Mouse (Mus musculus) bone marrow, adult 2 months (tissue): ENCODE results near the gene Carmil3.

Experiments used
- CTCF ChIP-seq: fragments of 200-500 bp; IDR thresholded peaks from 2 replicates; pipeline ENCODE4 v1.5.1; 2011; ENCODE audit warnings: low read length, control low read depth; ENCODE audit not compliant: control insufficient read depth, insufficient read depth
- POLR2A ChIP-seq: fragments of 200-500 bp; IDR thresholded peaks from 2 replicates; pipeline ENCODE4 v1.6.1; 2011; ENCODE audit warnings: low read depth, mild to moderate bottlenecking, control low read depth, low read length, borderline replicate concordance; ENCODE audit not compliant: control insufficient read depth

DNA sequence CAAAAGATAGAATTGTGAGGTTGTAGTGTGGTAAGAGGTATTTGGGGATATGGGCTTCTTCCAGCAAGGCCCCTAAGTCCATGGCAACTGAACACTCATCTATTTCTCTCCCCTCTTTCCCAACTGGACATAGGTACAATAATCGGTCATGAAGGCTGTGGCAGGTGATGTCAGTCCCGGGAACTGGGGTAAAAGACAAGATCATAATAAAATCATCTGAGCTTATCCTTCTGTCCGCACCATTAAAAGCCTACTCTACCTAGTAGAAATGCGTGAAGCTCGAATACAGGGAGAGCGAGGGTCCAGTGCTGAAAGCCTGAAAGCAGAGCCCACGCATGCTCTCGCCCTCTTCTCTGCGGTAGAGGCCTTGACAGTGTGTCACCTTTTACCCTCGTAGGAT, 10.8 kb upstream of the Carmil3 start:
- TF ChIP-seq CTCF (no peak), POLR2A (no peak)
